Mouse (Mus musculus): ENCODE results near the gene Vmn1r213. TPM values are rescaled to one million over a fixed set of nuclear protein-coding genes. Genes with fewer than 3 reads are reported as not detected.

The Vmn1r213 gene
- total and polyA plus RNA-seq, 3 experiments: not detected

DNA sequence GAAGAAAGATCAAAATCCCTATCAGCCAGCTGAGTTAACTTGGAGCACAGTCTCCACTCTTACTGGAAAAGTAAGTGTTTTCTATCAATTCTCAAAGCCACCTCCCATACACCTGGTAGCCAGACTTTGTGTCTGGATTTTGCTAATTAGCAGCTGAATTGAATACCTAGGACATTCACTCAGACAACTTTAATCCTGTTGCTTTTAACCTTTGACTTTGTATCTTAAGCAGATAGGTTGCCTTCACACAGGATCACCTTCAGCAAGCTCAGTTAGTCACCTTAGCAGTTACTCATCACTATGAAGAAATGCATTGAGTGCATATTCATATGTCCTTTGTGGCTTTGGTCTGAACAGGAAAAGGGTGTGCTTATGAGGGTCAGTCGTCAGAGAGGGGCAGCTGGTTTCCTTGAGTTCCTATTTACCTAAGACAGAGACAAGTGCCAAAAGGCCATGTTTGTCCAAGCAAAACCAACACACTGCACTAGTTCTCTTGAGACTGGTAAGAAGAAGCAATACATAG, 15.2 kb upstream of the Vmn1r213 start:
- Histone ChIP-seq H3K4me3 (replicated peaks in 1 of 3; ENCODE audit: low read depth in 2 of 3, low read length in 2 of 3, poor library complexity in 1 of 3) (no peak overlapping the region), H3K4me2 (ENCODE audit: insufficient read depth, low read depth, poor library complexity, severe bottlenecking) (no peak overlapping the region), H3K4me1 (ENCODE audit: control insufficient read depth in 1 of 2, insufficient read depth in 2 of 2) (no peaks in the 10 kb centered on the region), H3K27ac (ENCODE audit: insufficient read depth, low read depth) (no peak overlapping the region), H3K9ac (ENCODE audit: insufficient read depth, low read depth) (no peak overlapping the region), H3K27me3 (replicated peaks) (no peaks in the 10 kb centered on the region), H3K79me2 (replicated peaks; ENCODE audit: control insufficient read depth, extremely low read depth, insufficient read depth, poor library complexity, severe bottlenecking) (no peaks in the 10 kb centered on the region), H3K36me3 (replicated peaks in 1 of 2; ENCODE audit: control insufficient read depth in 1 of 2, insufficient read depth in 1 of 2, low read length in 1 of 2) (no peaks in the 10 kb centered on the region), H3K9me3 (replicated peaks; ENCODE audit: low read length) (peaks cover 13% of the 10 kb centered on the region)
- TF ChIP-seq POLR2A (IDR thresholded peaks at IDR 0.05; ENCODE audit: low read depth, low read length) (no peak), BHLHE40 (IDR thresholded peaks at IDR 0.05; ENCODE audit: low read depth, low read length) (no peak), ELF1 (IDR thresholded peaks at IDR 0.05; ENCODE audit: low read depth, low read length) (no peak), RCOR1 (conservative IDR thresholded peaks at IDR 0.05; ENCODE audit: low read depth, low read length) (no peak), ZNF384 (IDR thresholded peaks at IDR 0.05; ENCODE audit: low read depth, low read length) (no peak), E2F4 (IDR thresholded peaks at IDR 0.05; ENCODE audit: insufficient replicate concordance, low read depth, low read length) (no peak), ZKSCAN1 (IDR thresholded peaks at IDR 0.05; ENCODE audit: borderline replicate concordance, low read depth, low read length) (no peak), SMC3 (IDR thresholded peaks at IDR 0.05; ENCODE audit: low read depth, low read length) (no peak), CHD2 (IDR thresholded peaks at IDR 0.05; ENCODE audit: low read length) (no peak), MAZ (IDR thresholded peaks at IDR 0.05; ENCODE audit: low read depth, low read length) (no peak), MEF2A (IDR thresholded peaks at IDR 0.05; ENCODE audit: borderline replicate concordance, low read depth, low read length) (no peak)
- no peak for DNase-seq (ENCODE audit: extremely low read depth)
- dilution Hi-C loops (cut with MboI; ENCODE audit: extremely low pct_ligation_motif_present, extremely low pct_unique_long_range_greater_than_20kb, low sequenced_read_pairs): no loop called here
- in situ Hi-C loops (cut with MboI; ENCODE audit: low pct_ligation_motif_present, low pct_unique_long_range_greater_than_20kb, low sequenced_read_pairs): no loop called here

DNA sequence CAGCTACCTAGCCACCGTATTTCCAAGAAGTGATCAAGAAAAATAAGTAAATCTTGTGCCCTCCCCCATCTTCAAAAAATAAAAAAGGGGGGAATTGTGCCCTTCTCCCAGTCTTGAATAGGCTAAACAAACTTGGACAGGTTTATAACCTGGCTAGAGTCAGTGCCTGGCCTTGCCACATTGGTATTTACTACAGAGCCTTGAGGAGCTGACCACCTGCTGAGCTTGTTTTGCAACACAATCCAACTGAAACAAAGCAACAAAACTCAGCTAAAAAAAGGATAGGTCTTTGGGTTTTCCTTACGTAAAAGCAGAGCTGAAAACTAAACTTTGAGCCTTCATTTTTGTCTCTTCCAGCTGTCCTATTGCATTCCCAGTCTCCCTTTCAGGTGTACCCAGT, 14.7 kb upstream of the Vmn1r213 start:
- no peak for TF ChIP-seq IRF4 (IDR thresholded peaks at IDR 0.05; ENCODE audit: low read depth, low read length)
- no peak for TF ChIP-seq ELF1 (IDR thresholded peaks at IDR 0.05; ENCODE audit: low read depth, low read length)
- TF ChIP-seq ZMIZ1 (IDR thresholded peaks at IDR 0.05; ENCODE audit: low read depth, low read length): no peak
- TF ChIP-seq MAX (IDR thresholded peaks at IDR 0.05; ENCODE audit: low read length): no peak
- TF ChIP-seq UBTF (IDR thresholded peaks at IDR 0.05; ENCODE audit: low read depth, low read length): no peak
- TF ChIP-seq USF1 (IDR thresholded peaks at IDR 0.05; ENCODE audit: low read depth, low read length): no peak
- TF ChIP-seq TBP (conservative IDR thresholded peaks at IDR 0.05; ENCODE audit: low read depth, low read length): no peak
- TF ChIP-seq CHD1 (IDR thresholded peaks at IDR 0.05; ENCODE audit: low read depth, low read length): no peak
- TF ChIP-seq ETS1 (conservative IDR thresholded peaks at IDR 0.05; ENCODE audit: low read depth, low read length): no peak
- TF ChIP-seq GABPA (IDR thresholded peaks at IDR 0.05; ENCODE audit: insufficient replicate concordance, low read depth, low read length): no peak
- no peak for TF ChIP-seq USF2 (conservative IDR thresholded peaks at IDR 0.05; ENCODE audit: low read depth, low read length)
- no peak for TF ChIP-seq KAT2A (IDR thresholded peaks at IDR 0.05; ENCODE audit: insufficient replicate concordance, low read length)
- TF ChIP-seq MAZ (IDR thresholded peaks at IDR 0.05; ENCODE audit: low read depth, low read length): no peak
- TF ChIP-seq MEF2A (IDR thresholded peaks at IDR 0.05; ENCODE audit: borderline replicate concordance, low read depth, low read length): no peak
- no peak for TF ChIP-seq POLR2A (IDR thresholded peaks at IDR 0.05; ENCODE audit: low read depth, low read length)
- TF ChIP-seq NRF1 (IDR thresholded peaks at IDR 0.05; ENCODE audit: low read depth, low read length): no peak
- TF ChIP-seq SMC3 (IDR thresholded peaks at IDR 0.05; ENCODE audit: low read depth, low read length): no peak
- no peak for TF ChIP-seq RAD21 (IDR thresholded peaks at IDR 0.05; ENCODE audit: low read depth, low read length)
- no peak for TF ChIP-seq RCOR1 (conservative IDR thresholded peaks at IDR 0.05; ENCODE audit: low read depth, low read length)
- no peak for TF ChIP-seq CHD2 (IDR thresholded peaks at IDR 0.05; ENCODE audit: low read length)
- no peak overlapping the region for H3K9ac ChIP-seq (ENCODE audit: insufficient read depth, low read depth)
- H3K4me1 ChIP-seq (ENCODE audit: control insufficient read depth in 1 of 2, insufficient read depth in 2 of 2): no peaks in the 10 kb centered on the region
- peaks cover 14% of the 10 kb centered on the region for H3K9me3 ChIP-seq (replicated peaks; ENCODE audit: low read length)
- no peak overlapping the region for H3K4me2 ChIP-seq (ENCODE audit: insufficient read depth, low read depth, poor library complexity, severe bottlenecking)
- H3K27me3 ChIP-seq (replicated peaks): no peaks in the 10 kb centered on the region
- in situ Hi-C loops (cut with MboI; ENCODE audit: low pct_ligation_motif_present, low pct_unique_long_range_greater_than_20kb, low sequenced_read_pairs) (no loop called here), dilution Hi-C loops (cut with MboI; ENCODE audit: extremely low pct_ligation_motif_present, extremely low pct_unique_long_range_greater_than_20kb, low sequenced_read_pairs) (no loop called here)
- H3K27ac ChIP-seq (ENCODE audit: insufficient read depth, low read depth): no peak overlapping the region
- H3K36me3 ChIP-seq (replicated peaks in 1 of 2; ENCODE audit: control insufficient read depth in 1 of 2, insufficient read depth in 1 of 2, low read length in 1 of 2): no peaks in the 10 kb centered on the region
- H3K79me2 ChIP-seq (replicated peaks; ENCODE audit: control insufficient read depth, extremely low read depth, insufficient read depth, poor library complexity, severe bottlenecking): no peaks in the 10 kb centered on the region
- DNase-seq (ENCODE audit: extremely low read depth): no peak
- H3K4me3 ChIP-seq (replicated peaks in 1 of 3; ENCODE audit: low read depth in 2 of 3, low read length in 2 of 3, poor library complexity in 1 of 3): no peak overlapping the region

All from CH12.LX (cell line).